Mouse (Mus musculus): ENCODE measurements around the gene Ergic1.
A peak's percentile ranks its signal among the peaks of the same experiment; 100 is the strongest.

Ergic1 gene

GRCm38 (mm10) chr17:26561290-26561640 lies at the start of gene Ergic1:
Gene Ergic1, plus strand, starts transcription at chr17:26561489.
- DNase-seq (ENCODE audit: low spot score), result peak; percentile 94

- DNase-seq (ENCODE audit: low spot score), result no peak
These were observed 49.2 kb upstream of the Ergic1 start for GRCm38 (mm10) chr17:26511816-26512774.

- DNase-seq (ENCODE audit: low spot score), result no peak
These were observed 48.3 kb upstream of the Ergic1 start for GRCm38 (mm10) chr17:26512961-26513360.

DNA sequence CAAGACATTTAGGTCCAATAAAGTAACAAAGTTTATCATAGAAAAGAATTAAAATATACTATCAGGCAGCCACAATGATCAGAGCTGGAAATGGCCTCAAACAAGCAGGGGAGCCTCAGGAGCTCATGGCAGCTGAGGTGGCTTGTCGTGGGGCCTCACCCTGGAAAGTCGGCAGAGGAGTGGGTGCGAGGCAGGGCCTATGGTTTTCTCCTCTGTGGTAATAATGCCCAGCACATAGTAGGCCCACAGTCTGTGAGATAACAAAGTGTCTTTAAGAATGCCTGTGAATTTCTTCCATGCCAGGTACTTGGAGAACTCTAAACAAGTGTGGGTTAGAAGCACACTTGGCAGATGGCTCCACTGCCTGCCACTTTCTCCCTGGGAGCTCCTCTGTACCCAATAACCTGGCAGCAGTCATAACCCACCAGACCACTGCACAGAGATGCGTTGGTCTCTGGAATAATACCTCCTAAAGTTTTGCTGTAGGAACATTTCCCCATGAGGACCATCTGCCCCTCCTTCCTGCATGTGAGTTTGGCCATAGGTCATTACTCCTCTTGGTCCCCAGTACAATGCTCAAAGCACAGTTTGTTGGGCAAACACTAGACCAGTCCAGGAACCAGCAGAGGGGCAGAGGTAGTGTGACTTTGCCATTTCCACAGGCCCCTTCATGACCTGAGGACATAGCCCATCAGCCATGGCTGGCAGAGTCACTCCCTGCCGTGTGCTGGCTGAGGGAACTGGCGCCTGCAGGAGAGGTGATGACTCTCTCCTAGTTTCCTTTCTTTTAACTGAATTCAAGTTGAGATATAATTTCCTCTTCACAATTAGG lies 47.6 kb upstream of the Ergic1 start:
- no peak for DNase-seq (ENCODE audit: low spot score)

- no peak for DNase-seq (ENCODE audit: low spot score)
These were observed 46.7 kb upstream of the Ergic1 start for GRCm38 (mm10) chr17:26514581-26515030.

- DNase-seq (ENCODE audit: low spot score), result no peak
These were observed 45.6 kb upstream of the Ergic1 start for GRCm38 (mm10) chr17:26515675-26516074.

- no peak for DNase-seq (ENCODE audit: low spot score)
These were observed 43.0 kb upstream of the Ergic1 start for GRCm38 (mm10) chr17:26518306-26518705.

- no peak for DNase-seq (ENCODE audit: low spot score)
These were observed 38.6 kb upstream of the Ergic1 start for GRCm38 (mm10) chr17:26522711-26523110.

DNA sequence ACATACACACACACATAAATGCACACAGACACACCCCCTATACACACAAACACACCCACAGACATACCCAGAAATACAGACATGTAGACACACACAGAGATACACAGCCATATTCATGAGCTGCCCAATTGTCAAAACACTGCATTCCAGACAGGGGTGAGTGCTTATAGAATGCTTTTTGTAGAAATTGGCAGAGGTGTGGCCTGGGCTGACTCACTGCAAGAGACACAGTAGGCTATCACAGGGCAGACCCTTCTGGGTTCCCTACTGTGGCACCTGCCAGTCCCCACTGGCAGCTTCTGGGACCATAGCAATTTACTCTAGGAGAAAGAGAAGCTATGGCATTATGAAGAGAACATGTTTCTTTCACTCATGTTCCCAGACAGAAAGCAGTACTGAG lies 37.0 kb upstream of the Ergic1 start:
- no peak for DNase-seq (ENCODE audit: low spot score)

- no peak for DNase-seq (ENCODE audit: low spot score)
These were observed 36.5 kb upstream of the Ergic1 start for GRCm38 (mm10) chr17:26524801-26525200.

DNA sequence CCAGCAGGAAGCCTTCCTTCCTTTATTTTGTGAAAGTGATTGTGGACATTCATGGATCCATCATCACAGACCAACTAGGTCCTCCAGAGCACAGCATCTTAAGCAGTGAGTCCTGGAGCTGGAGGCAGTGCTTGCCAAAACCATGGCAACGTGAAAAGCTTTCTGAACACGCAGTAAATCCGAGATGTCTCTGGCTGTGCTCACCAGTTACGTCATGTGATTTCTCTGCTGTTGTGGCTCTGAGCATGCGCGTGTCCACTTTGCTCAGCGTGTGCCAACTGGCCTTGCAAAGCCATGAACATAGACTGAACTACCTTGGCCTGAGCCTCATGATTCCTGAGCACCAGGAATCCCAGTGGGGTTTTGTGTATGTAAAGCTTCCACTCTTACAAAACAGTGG lies 36.0 kb upstream of the Ergic1 start:
- DNase-seq (ENCODE audit: low spot score), result no peak

DNA sequence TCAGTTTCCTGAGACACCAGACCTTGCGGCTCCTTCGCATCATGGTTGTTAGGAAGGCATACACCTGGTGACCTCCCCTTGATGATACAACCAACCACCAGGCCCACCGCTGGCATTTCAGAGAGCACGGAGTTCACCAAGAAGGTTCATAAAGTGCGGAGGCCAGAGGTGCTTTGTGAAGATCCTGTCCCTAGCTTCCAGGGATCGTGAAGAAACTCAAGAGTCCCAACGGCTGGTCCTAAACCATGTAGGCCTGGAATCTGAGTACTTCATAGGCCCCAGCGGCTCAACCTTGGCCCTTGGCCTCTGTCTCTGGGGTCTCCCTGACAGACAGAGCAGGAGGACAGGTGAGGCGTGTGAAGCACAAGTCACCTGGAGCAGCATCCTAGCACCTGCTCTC lies 34.0 kb upstream of the Ergic1 start:
- no peak for DNase-seq (ENCODE audit: low spot score)

DNA sequence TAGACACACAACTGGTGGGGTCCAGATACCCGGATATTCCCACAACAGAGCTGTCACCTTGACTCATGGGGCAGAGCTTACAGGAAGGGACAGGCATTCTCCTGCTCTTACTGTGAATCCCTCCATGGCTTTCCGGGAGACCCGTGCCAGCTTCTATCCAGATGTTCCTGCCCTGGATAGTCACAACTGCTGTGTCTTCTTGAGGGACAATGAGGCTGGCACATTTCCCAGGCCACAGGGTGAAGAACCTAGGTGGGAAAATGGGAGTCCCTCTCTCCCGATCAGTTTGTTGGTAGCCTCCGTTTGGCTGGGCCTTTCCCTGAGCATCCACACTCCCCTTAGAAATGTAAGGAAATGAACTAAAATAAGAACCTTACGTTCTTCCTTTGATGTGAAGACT lies 32.5 kb upstream of the Ergic1 start:
- no peak for DNase-seq (ENCODE audit: low spot score)

DNA sequence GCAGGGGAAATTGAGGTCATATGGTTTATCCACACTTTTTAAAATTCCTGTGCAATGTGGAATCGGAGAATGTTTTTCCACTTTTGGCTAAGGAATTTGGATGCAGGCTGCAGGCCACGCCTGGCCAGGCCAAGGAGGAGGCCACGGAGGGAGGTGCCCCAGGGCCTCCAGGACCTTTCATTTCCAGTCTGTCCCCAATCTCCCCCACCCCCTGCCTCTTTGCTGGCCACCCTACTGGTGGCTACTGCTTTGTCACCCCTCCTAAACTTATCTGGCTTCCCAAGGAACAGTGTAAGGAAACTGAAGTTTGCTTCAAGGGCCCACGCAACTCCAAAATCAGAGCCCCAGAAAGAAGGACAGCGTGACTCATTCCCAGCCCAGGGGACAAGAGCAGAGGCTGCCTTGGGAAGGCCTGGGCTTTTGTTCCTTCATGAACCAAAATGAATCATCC lies 31.5 kb upstream of the Ergic1 start:
- DNase-seq (ENCODE audit: low spot score), result no peak

GRCm38 (mm10) chr17:26530590-26531081 lies 30.7 kb upstream of the Ergic1 start:
- peak; percentile 22 for DNase-seq (ENCODE audit: low spot score)

GRCm38 (mm10) chr17:26531395-26532027 lies 29.8 kb upstream of the Ergic1 start:
- DNase-seq (ENCODE audit: low spot score), result no peak

- no peak for DNase-seq (ENCODE audit: low spot score)
These were observed 28.7 kb upstream of the Ergic1 start for GRCm38 (mm10) chr17:26532476-26533045.

- no peak for DNase-seq (ENCODE audit: low spot score)
These were observed 27.4 kb upstream of the Ergic1 start for GRCm38 (mm10) chr17:26533871-26534372.

DNA sequence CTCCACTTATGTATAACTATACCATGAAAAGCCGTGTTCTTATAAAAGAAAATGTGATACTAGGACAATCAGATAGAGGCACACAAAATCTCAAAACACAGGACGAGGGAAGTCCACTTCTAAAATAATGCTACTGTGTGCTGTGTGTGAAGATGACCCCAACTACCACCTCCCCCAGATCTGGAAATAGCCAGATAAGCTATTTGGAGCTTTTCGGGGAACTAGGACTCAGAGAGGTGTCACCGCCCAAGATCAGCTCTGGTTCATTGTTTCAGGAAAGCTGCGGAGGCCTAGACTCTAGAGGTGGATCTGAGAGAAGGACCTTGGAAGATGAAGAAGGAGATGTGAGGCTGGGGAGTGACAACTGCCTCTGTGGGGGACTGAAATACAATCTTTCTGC lies 26.6 kb upstream of the Ergic1 start:
- DNase-seq (ENCODE audit: low spot score), result no peak

- DNase-seq (ENCODE audit: low spot score), result no peak
These were observed 25.8 kb upstream of the Ergic1 start for GRCm38 (mm10) chr17:26535251-26536136.
